Mouse (Mus musculus): Measurements from ENCODE around the gene Ptpn14.
"Not testable (repeated sequence)": the region's sequence is repeated elsewhere in the genome, so short reads cannot be mapped to it uniquely, and the experiment has no call there.

Gene Ptpn14

DNA sequence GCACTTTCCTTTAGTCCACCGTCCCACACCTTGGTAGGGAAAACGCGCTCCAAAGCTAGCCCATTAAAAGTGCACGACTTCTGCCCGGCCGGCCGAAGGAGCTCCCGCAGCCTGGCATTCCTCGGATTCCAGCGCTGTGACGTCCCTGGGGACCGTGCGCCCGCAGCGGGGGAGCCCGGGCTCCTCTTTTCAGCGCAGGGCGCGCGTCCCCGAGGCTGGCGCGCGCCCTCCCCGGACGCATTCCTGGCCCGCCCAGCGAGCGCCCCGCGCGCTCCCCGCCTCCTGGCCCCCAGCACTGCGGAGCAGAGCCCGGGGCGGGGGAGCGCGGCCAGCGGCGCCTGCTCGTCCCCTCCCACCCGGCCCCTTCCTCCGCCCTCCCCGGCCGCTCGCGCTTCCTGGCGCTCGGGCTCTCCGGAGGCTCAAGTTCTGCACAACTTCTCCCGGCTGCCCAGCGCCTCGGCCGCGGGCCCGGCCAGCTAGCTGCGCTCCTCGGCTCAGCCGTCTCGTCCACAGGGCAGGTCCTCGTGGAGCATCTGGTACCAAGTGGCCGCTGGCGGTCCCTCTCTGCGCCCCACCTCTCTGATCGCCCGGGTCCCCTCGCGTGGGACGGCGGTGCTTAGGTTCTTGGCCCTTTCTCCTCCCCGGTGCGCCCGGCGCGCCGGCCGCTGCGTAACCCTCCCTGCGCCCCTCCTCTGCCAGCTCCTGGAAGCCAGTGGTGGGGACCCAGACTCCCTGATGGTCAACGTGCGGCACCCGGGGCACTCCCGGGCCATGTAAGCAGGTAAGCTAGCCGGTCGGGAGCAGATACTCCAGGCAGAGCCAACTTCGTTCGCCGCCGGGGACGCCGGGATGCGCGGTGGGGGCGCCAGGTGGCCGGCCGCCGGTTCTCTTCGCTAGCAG is at the start of gene Ptpn14:
Ptpn14 (plus strand) TSS at position 385 of the 900 bp plus-strand sequence.
- DNase-seq (ENCODE audit: low spot score in 2 of 2): no peak

DNA sequence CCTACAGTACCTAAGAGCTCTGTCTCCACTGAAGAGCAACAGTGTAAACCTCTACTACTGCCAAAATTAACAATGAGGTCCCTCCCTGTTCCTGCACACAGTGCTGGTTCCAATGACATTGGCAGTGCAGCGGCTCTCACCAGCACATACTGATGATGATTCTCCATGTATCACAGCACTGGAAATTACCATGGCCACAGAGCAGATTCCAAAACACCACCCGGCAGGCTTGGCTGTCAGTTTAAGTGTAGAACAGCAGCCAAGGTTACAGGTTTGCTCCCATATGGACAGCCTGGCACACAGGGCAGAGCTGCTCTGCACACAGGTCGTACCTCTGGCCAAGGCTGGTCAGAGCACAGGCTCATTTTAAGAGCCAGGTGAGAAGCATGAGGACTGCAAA is 48.5 kb upstream of the Ptpn14 start:
- DNase-seq (ENCODE audit: low spot score in 2 of 2): no peak

DNA sequence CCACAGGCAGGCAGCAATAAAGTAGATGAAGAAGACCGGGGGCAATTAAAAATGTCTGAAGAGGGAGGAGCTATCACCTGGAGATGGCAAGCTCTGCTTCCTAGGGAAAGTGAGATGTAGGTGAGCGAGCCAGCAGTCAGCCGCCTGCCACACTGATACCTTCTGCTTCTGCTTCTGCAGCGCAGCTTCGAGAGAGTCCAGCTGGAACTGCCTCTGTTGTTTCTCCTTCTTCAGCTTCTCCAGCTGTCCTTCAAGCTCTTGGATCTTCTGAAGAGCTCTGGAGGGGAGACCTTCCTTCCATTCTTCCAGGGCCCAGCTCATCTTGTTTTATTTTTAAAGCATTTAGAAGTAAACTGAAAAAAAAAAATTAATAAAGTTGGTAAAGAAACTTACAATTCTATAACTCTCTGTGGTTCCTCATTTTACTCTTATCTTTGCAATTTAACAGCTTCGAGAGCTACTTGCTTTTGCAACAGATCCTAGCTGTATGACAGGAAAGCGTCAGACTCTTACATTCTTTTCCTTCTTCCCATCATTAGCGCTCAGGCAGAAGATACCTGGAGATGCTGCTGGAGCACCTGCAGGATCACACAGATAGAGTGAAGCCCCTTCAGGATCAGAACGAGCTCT is 43.2 kb upstream of the Ptpn14 start:
- no peak for DNase-seq (ENCODE audit: low spot score in 2 of 2)

DNA sequence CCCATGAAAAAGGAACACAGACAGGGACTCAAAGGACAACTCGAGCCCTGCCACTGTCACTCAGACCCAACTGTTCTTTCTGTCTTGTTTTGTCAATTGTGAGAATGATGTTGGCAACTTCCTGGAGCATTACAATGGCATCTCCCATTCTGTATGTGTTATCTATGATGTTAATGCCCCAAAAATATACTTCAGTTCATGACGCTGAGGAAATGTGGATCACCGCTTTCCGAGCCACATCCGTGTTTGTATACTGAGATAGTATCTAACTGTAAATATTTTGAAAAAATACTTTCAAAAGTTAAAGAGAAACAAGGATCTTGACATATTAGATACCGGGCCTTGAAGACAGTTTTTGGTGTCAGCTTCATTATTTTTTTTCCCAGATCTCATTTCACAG is 42.0 kb upstream of the Ptpn14 start:
- DNase-seq (ENCODE audit: low spot score in 2 of 2): no peak

DNA sequence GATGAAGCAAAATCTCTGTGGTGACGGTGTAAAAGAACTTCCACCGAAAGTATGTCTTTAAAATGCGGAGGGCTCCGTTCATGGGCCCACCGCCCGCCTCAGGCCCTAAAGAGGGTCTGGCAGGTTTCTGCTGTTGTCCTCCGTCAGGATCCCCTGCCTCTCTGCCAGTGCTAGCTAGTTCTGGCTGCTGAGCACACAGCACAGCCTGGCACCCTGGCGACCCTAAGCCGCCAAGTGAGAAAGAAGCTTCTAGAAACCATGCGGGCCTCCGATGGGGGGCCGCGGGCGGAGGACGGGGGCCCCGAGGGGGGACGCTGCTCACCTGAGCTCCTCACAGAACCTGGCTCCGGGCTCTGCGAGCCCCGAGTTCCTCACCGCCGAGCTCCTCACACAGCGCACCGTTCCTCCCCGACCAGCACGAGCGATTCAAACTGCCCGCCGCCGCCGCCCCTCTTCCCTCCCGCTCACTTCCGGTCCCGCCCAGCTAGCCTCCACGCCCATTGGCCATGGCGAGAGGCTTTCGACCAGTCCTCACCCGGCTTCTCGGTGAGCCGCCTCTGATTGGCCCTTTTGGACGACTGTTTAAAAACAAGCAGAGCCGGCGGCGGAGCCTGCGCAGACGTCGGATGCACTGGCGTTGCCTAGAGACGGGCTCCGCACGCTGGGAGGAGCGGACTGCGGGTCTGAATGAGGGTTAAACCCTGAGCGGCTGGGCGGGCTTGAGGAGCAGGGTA is 40.2 kb upstream of the Ptpn14 start, which contains the start of gene Cenpf:
Cenpf (minus strand) TSS at position 433 of the 734 bp plus-strand sequence.
- DNase-seq (ENCODE audit: low spot score in 2 of 2): peak; percentile 93 to 98

- no peak for DNase-seq (ENCODE audit: low spot score in 2 of 2)
Measured at GRCm38 (mm10) chr1:189688388-189688750, 39.7 kb upstream of the Ptpn14 start.

GRCm38 (mm10) chr1:189689050-189689833 is 38.8 kb upstream of the Ptpn14 start:
- no peak for DNase-seq (ENCODE audit: low spot score in 2 of 2)

DNA sequence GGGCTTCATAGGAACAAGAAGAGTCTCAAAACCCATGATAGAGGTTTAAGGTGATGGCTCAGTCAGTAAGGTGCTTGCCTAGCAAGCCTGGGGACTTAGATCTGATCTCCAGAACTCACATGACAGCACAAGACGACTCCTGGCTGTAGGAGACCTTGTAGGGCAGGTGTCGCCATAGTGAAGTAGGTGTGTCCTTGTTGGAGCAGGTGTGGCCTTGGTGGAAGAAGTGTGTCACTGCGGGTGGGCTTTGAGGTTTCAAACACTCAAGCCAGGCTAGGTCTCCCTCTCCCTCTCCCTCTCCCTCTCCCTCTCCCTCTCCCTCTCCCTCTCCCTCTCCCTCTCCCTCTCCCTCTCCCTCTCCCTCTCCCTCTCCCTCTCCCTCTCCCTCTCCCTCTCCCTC is 35.6 kb upstream of the Ptpn14 start:
- not testable (repeated sequence) for DNase-seq (ENCODE audit: low spot score in 2 of 2)

DNA sequence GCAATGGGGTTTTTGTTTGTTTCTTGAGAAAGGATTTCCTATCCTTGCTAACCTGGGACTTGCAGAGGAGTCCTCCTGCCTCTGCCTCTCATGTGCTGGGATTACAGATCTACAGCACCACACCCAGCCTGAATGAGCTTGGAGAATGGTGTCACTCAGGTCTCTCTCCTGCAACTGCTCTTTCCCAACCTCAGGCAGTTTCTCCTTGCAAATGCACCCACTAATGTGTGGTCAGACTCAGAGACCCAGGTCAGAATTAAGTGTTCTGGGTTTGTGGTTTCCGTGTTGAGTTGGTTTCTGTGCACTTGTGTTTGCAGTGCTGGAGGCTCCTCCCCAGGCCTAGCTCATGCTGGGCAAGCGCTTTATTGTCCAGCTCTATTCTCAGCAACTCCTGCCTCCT is 33.7 kb upstream of the Ptpn14 start:
- DNase-seq (ENCODE audit: low spot score in 2 of 2): no peak

GRCm38 (mm10) chr1:189695321-189695720 is 32.7 kb upstream of the Ptpn14 start:
- DNase-seq (ENCODE audit: low spot score in 2 of 2): no peak

GRCm38 (mm10) chr1:189698416-189698815 is 29.7 kb upstream of the Ptpn14 start:
- no peak for DNase-seq (ENCODE audit: low spot score in 2 of 2)

DNA sequence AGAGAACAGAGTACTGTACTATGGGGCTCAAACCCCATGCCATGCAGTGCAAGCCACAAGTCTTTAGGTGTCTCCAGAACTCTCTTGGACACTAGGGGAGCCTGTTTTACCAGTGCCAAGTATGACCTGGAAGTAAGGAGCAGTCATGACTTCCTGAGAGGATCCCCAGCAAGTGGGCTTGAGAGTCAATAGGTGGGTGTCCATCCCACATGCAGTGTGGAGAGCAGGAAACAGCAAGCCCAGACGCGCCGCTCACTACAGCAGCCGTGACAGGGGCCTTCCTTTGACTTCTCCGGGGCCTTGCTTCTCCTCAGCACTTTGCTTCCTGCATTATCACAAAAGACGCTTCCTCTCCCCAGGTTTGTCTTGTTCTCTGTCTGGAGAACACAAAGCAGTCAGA is 27.9 kb upstream of the Ptpn14 start:
- no peak for DNase-seq (ENCODE audit: low spot score in 2 of 2)

- peak in 1 of 2 experiments; percentile 72 for DNase-seq (ENCODE audit: low spot score in 2 of 2)
Measured at GRCm38 (mm10) chr1:189700990-189701389, 27.1 kb upstream of the Ptpn14 start.

DNA sequence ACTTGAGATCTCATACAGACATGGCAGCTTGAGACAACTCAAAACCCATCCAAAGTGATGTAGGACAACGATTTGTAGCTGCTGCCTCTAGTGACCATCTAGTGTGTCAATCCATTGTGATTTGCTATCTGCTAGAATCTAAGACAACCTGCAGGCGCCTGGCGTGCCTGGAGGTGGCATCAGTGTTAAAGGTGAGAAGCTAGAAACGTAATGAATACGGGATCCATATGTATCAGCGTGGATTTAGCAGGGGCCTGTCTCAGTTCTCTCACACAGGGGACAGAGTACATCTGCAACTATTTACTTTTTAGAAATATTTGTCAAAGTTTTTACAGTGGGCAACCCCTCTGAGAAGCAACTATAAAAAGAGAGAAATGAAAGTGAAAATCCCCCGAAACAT is 24.9 kb upstream of the Ptpn14 start:
- DNase-seq (ENCODE audit: low spot score in 2 of 2): no peak

DNA sequence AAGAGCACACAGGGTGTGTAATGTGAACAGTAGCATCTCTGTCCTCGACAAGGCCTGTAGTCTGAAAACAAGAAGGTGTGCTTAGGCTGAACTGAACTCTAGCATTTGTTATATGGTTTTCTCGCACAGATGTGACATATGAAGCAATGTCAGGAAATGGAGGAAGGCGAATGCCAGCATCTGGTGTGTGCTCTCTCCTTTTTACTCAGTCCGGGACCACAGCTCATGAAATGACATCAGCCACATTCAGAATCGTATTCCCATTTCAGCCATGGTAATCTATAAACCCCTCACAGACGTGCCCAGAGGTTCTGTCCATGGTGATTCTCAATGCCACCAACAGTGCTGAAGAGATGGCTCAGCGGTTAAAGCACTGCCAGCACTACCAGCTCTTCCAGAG is 24.5 kb upstream of the Ptpn14 start:
- no peak for DNase-seq (ENCODE audit: low spot score in 2 of 2)

DNA sequence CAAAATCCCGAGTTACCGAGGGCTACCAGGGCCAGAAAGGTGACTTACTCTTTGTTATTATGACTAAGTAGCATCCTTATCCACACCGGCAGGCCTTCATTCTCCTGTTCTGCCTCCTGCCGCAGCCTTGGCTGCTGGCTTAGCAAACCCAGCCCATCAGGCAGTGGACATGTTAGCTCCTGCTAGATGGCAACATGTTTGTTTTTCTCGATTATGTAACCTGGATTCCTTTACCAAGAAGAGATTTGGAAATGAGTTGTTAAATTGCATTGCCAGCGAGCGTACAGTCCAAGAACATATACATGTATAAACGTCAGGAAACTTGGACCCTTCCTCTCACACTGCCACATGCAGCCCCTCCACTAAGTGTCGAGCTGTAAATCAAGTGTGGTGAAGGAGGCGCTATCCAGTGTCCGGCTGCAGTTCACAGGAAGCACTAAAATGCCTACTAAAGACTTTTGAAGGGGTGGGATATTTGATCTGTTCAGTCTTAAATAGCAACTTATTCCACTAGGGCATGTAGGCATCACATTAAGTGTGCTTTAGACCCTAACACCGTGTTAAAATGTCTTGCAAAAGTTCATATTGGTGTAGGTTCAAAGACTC is 21.9 kb upstream of the Ptpn14 start:
- DNase-seq (ENCODE audit: low spot score in 2 of 2): no peak

- no peak for DNase-seq (ENCODE audit: low spot score in 2 of 2)
Measured at GRCm38 (mm10) chr1:189707014-189707413, 21.1 kb upstream of the Ptpn14 start.

GRCm38 (mm10) chr1:189707419-189707818 is 20.6 kb upstream of the Ptpn14 start:
- DNase-seq (ENCODE audit: low spot score in 2 of 2): no peak

- DNase-seq (ENCODE audit: low spot score in 2 of 2): no peak
Measured at GRCm38 (mm10) chr1:189709001-189709400, 19.1 kb upstream of the Ptpn14 start.

GRCm38 (mm10) chr1:189715915-189716797 is 11.9 kb upstream of the Ptpn14 start:
- no peak for DNase-seq (ENCODE audit: low spot score in 2 of 2)
